Mouse (Mus musculus): ENCODE measurements at regions not wholly inside any gene's neighbourhood (a gene's known extent, or its start where the extent isn't known, plus 50 kb on each side); places are given as distances from the start of the nearest gene placed in this dataset.
A peak's percentile ranks its signal among the peaks of the same experiment; 100 is the strongest.

DNA sequence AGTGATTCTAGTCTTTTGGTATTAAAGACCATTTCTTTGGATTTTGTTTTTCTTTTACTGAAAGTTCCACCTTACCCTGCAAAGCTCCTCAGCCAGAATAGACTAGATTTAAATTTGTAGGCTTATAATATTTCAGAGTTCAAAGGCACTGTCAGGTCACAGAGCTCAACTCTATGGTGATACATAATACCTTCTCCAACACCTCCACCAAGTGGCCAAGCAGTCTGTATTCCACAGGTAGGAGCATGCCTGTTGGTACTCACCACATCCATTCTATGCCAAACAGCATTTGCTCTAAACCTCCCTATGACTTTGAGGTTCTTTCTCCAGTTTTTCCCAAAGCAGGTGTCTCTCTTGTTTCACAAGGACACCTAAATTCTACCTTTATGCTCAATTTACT is 1042.2 kb downstream of the Gsdmc2 start:
- TF ChIP-seq CTCF (IDR thresholded peaks at IDR 0.05; ENCODE audit: low read depth, low read length) = peak; percentile 50
- TF ChIP-seq POLR2A (IDR thresholded peaks at IDR 0.05; ENCODE audit: extremely low read depth, insufficient read depth, low read length) = no peak
